Mouse (Mus musculus) hindbrain, postnatal 0 days (tissue): ENCODE measurements around the gene Plekhf1. TPM values are rescaled to one million over a fixed set of nuclear protein-coding genes. Genes with fewer than 3 reads are reported as not detected.

ENCODE experiments used
- ATAC-seq: fragments of 200-750 bp; cut with Nextera tagmentation; 2 replicates; pipeline ENCODE4 v1.8.0; 2017; ENCODE audit warnings: mild to moderate bottlenecking, moderate TSS enrichment, moderate library complexity
- DNase-seq: peaks from one replicate; pipeline ENCODE4 v3.0.0-alpha.2; 2015; ENCODE audit warnings: low spot score
- H3K27ac ChIP-seq: fragments of 300-500 bp; sonication (generic); 2 replicates; pipeline ENCODE4 v1.5.1; 2014; ENCODE audit warnings: mild to moderate bottlenecking
- H3K27me3 ChIP-seq: fragments of 300-500 bp; sonication (generic); 2 replicates; pipeline ENCODE4 v1.6.1; 2014; ENCODE audit warnings: low read length, mixed read lengths; ENCODE audit not compliant: insufficient read depth
- H3K36me3 ChIP-seq: fragments of 300-500 bp; sonication (generic); 2 replicates; pipeline ENCODE4 v1.6.1; 2014; ENCODE audit warnings: low read length, mixed read lengths; ENCODE audit not compliant: insufficient read depth
- H3K4me1 ChIP-seq: fragments of 300-500 bp; sonication (generic); 2 replicates; pipeline ENCODE4 v1.6.1; 2014; ENCODE audit warnings: antibody characterized with exemption, low read length, mixed read lengths; ENCODE audit not compliant: insufficient read depth
- H3K4me2 ChIP-seq: fragments of 300-500 bp; sonication (generic); 2 replicates; pipeline ENCODE4 v1.6.1; 2014; ENCODE audit warnings: low read depth, mild to moderate bottlenecking, low read length, moderate library complexity, mixed read lengths
- H3K4me3 ChIP-seq: fragments of 300-500 bp; sonication (generic); 2 replicates; pipeline ENCODE4 v1.5.1; 2014; ENCODE audit warnings: low read length
- H3K9ac ChIP-seq: fragments of 300-500 bp; sonication (generic); replicated peaks from 2 replicates; pipeline ENCODE4 v1.6.1; 2014; ENCODE audit warnings: mild to moderate bottlenecking, low read length, moderate library complexity, mixed read lengths
- H3K9me3 ChIP-seq: fragments of 300-500 bp; sonication (generic); 2 replicates; pipeline ENCODE4 v1.6.1; 2016; ENCODE audit warnings: low read length, mixed read lengths
- CTCF ChIP-seq: IDR thresholded peaks from 2 replicates; pipeline ENCODE4 v1.5.1; 2016; ENCODE audit warnings: antibody characterized with exemption, control low read depth, low read depth
- WGBS: fragments of 180-500 bp; shearing (Covaris S2); extraction: QIAGEN DNeasy Blood & Tissue Kit; methylation state at CpG from one replicate; pipeline ENCODE4 v1.1.7; 2014; 5-methylcytosine and 5-hydroxymethylcytosine counted together
- polyA plus RNA-seq: library from polyadenylated mRNA; unstranded; fragments of >200 nt; fragmentation: Nextera tagmentation; extraction: Ambion mirVana; gene quantifications from 2 replicates; pipeline ENCODE4 v1.2.1, GENCODE M21; 2015
- total RNA-seq: library from RNA; depleted of rRNA; stranded (reverse); fragments of >200 nt; gene quantifications from 2 replicates; pipeline ENCODE4 v1.2.3, GENCODE M21; 2014

The Plekhf1 gene
- total and polyA plus RNA-seq, 2 experiments from 2014 or later, result 0.84 to 2.0 TPM

- no peak overlapping the region for H3K4me2 ChIP-seq
- no peaks in the 10 kb centered on the region for H3K36me3 ChIP-seq
- no peak overlapping the region for H3K4me3 ChIP-seq
- H3K4me1 ChIP-seq, result no peaks in the 10 kb centered on the region
- no peak for TF ChIP-seq CTCF
- WGBS, result 18% methylated on average over 8 of the region's 8 CpGs
- DNase-seq, result no peak
- no peak overlapping the region for H3K9ac ChIP-seq
- H3K27me3 ChIP-seq, result no peaks in the 10 kb centered on the region
- H3K27ac ChIP-seq, result no peak overlapping the region
- ATAC-seq, result no peak
- no peaks in the 10 kb centered on the region for H3K9me3 ChIP-seq
Measured at GRCm38 (mm10) chr7:38230285-38230684, 2.5 kb upstream of the Plekhf1 start.

GRCm38 (mm10) chr7:38228329-38228728, 513 bp upstream of the Plekhf1 start:
- TF ChIP-seq CTCF, result no peak
- H3K4me2 ChIP-seq, result peak overlapping the region; percentile 80
- H3K4me1 ChIP-seq, result no peaks in the 10 kb centered on the region
- ATAC-seq, result no peak
- H3K27ac ChIP-seq, result no peak overlapping the region
- no peak overlapping the region for H3K9ac ChIP-seq
- no peaks in the 10 kb centered on the region for H3K9me3 ChIP-seq
- no peaks in the 10 kb centered on the region for H3K27me3 ChIP-seq
- DNase-seq, result no peak
- H3K4me3 ChIP-seq, result peak overlapping the region; percentile 39
- no peaks in the 10 kb centered on the region for H3K36me3 ChIP-seq
- WGBS, result 28% methylated on average over 8 of the region's 8 CpGs

GRCm38 (mm10) chr7:38227181-38227899, 476 bp downstream of the Plekhf1 start:
- Histone ChIP-seq H3K4me3 (peak overlapping the region; percentile 39), H3K4me2 (peak overlapping the region; percentile 80), H3K27ac (peak overlapping the region; percentile 2; the same call in 1 of the 2 replicates), H3K36me3 (no peaks in the 10 kb centered on the region), H3K9me3 (no peaks in the 10 kb centered on the region), H3K9ac (peak overlapping the region; percentile 33), H3K4me1 (no peaks in the 10 kb centered on the region), H3K27me3 (no peaks in the 10 kb centered on the region)
- no peak for TF ChIP-seq CTCF
- peak; percentile 75 for DNase-seq
- peak; percentile 64 for ATAC-seq
- WGBS, result 0% methylated on average over 25 of the region's 25 CpGs

GRCm38 (mm10) chr7:38226226-38226625, 1.6 kb downstream of the Plekhf1 start:
- no peak for DNase-seq
- TF ChIP-seq CTCF, result no peak
- 85% methylated on average over 2 of the region's 2 CpGs for WGBS
- H3K4me2 ChIP-seq, result peak overlapping the region; percentile 80; the same call in 1 of the 2 replicates
- H3K27me3 ChIP-seq, result no peaks in the 10 kb centered on the region
- no peaks in the 10 kb centered on the region for H3K36me3 ChIP-seq
- ATAC-seq, result no peak
- H3K4me1 ChIP-seq, result no peaks in the 10 kb centered on the region
- no peaks in the 10 kb centered on the region for H3K9me3 ChIP-seq
- H3K9ac ChIP-seq, result no peak overlapping the region
- H3K4me3 ChIP-seq, result no peak overlapping the region
- no peak overlapping the region for H3K27ac ChIP-seq

- 82% methylated on average over 13 of the region's 13 CpGs for WGBS
- Histone ChIP-seq H3K4me2 (no peak overlapping the region), H3K9me3 (no peaks in the 10 kb centered on the region), H3K4me3 (no peak overlapping the region), H3K36me3 (no peaks in the 10 kb centered on the region), H3K27me3 (no peaks in the 10 kb centered on the region), H3K9ac (no peak overlapping the region), H3K27ac (no peak overlapping the region), H3K4me1 (no peaks in the 10 kb centered on the region)
- ATAC-seq (no peak), DNase-seq (no peak)
- no peak for TF ChIP-seq CTCF
Measured at GRCm38 (mm10) chr7:38224577-38225369, 3.0 kb downstream of the Plekhf1 start.

GRCm38 (mm10) chr7:38220866-38221265, 7.0 kb downstream of the Plekhf1 start:
- no peaks in the 10 kb centered on the region for H3K27me3 ChIP-seq
- no peak overlapping the region for H3K27ac ChIP-seq
- no peak for TF ChIP-seq CTCF
- DNase-seq (no peak), ATAC-seq (no peak)
- 94% methylated on average over 7 of the region's 7 CpGs for WGBS
- no peak overlapping the region for H3K9ac ChIP-seq
- H3K9me3 ChIP-seq, result no peaks in the 10 kb centered on the region
- H3K4me3 ChIP-seq, result no peak overlapping the region
- H3K4me2 ChIP-seq, result no peak overlapping the region
- no peaks in the 10 kb centered on the region for H3K36me3 ChIP-seq
- H3K4me1 ChIP-seq, result no peaks in the 10 kb centered on the region
